Mouse (Mus musculus): ENCODE measurements around the gene Gm4881. TPM values are rescaled to one million over a fixed set of nuclear protein-coding genes. Genes with fewer than 3 reads are reported as not detected.

Gm4881 gene
- polyA plus RNA-seq, 1 experiment from 2014 or later, result not detected

DNA sequence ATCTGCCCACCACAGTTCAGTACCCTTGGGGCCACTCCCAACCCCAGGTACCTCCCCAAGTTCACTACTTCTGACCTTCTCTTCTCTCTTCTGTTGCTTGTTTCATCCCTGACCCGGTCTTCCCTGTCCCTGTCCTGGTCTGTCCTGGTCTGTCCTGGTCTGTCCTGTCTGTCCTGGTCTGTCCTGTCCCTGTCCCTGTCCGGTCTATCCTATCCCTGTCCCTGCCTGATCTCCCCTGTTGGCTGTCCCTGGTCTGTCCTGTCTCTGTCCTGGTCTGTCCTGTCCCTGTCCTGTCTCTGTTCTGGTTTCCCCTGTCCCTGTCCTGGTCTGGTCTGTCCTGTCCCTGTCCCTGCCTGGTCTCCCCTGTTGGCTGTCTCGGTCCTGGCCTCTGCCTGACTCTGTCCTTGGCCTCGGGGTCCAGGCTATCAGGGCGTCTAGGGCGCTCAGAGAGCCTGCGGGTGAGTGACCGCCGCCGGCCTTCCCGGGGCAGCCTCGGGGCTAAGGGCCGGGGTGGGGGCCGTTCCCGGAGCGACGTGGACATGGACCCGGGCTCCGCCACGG is 25.5 kb downstream of the Gm4881 start:
- Histone ChIP-seq H3K9me3 (ENCODE audit: low read length) (no peaks in the 10 kb centered on the region), H3K4me3 (ENCODE audit: low read depth, low read length) (no peak overlapping the region), H3K36me3 (replicated peaks; ENCODE audit: insufficient read depth, low read length) (peaks cover 64% of the 10 kb centered on the region), H3K4me2 (ENCODE audit: low read depth, low read length) (no peak overlapping the region), H3K27ac (ENCODE audit: low read depth) (no peak overlapping the region), H3K27me3 (ENCODE audit: insufficient read depth, low read length) (no peaks in the 10 kb centered on the region), H3K4me1 (ENCODE audit: insufficient read depth) (no peaks in the 10 kb centered on the region), H3K9ac (replicated peaks) (no peak overlapping the region)
- ATAC-seq (no peak), DNase-seq (no peak)
- WGBS (ENCODE audit: insufficient replicate concordance), result 85% methylated on average over 20 of the region's 20 CpGs
- no peak for TF ChIP-seq CTCF (IDR thresholded peaks at IDR 0.05; ENCODE audit: low read depth)
- TF ChIP-seq EP300 (IDR thresholded peaks at IDR 0.05; ENCODE audit: low read depth), result no peak

GRCm38 (mm10) chr7:24912480-24912879 is 31.8 kb downstream of the Gm4881 start:
- H3K36me3 ChIP-seq (replicated peaks; ENCODE audit: insufficient read depth, low read length), result peaks cover 55% of the 10 kb centered on the region
- H3K4me1 ChIP-seq (ENCODE audit: insufficient read depth), result no peaks in the 10 kb centered on the region; the same call in 1 of the 2 replicates
- no peak overlapping the region for H3K27ac ChIP-seq (ENCODE audit: low read depth)
- WGBS (ENCODE audit: insufficient replicate concordance), result 90% methylated on average over 14 of the region's 14 CpGs
- no peaks in the 10 kb centered on the region for H3K9me3 ChIP-seq (ENCODE audit: low read length)
- DNase-seq (no peak), ATAC-seq (no peak)
- no peak overlapping the region for H3K4me3 ChIP-seq (ENCODE audit: low read depth, low read length)
- TF ChIP-seq EP300 (IDR thresholded peaks at IDR 0.05; ENCODE audit: low read depth) (no peak), CTCF (IDR thresholded peaks at IDR 0.05; ENCODE audit: low read depth) (no peak)
- no peak overlapping the region for H3K4me2 ChIP-seq (ENCODE audit: low read depth, low read length)
- no peak overlapping the region for H3K9ac ChIP-seq (replicated peaks)
- no peaks in the 10 kb centered on the region for H3K27me3 ChIP-seq (ENCODE audit: insufficient read depth, low read length)

DNA sequence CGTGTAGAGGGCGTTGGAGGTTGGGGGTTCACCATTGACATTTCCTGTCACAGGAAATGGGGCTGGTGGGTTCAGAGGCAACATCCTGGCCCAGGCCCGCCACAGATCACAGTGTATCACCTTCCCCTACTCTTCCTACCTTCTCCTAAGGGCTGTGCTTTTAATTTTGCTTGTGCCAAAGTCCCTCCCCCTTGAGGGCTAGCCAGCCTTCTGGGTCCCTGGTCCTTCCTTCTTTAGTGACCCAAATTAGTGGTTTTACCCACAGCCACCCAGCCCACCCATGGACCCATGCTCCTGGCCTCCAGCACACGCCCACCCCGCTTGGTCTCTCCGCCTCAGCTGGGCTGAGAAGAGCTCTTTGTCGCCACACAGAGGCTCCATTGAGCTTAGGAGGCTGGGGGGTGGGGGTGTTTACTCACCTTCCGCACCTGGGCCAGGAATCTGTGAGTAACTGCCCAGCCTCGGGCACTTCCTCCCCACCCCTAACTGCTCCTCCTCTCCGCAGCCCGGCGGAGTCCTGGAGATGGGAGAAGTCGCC is 37.0 kb downstream of the Gm4881 start:
- Histone ChIP-seq H3K36me3 (replicated peaks; ENCODE audit: insufficient read depth, low read length) (peaks cover 41% of the 10 kb centered on the region), H3K9ac (replicated peaks) (0 out of 2 replicates have a peak overlapping the region, but pooled peaks have one; percentile 27), H3K27me3 (ENCODE audit: insufficient read depth, low read length) (no peaks in the 10 kb centered on the region), H3K4me1 (ENCODE audit: insufficient read depth) (peaks cover 32% of the 10 kb centered on the region), H3K9me3 (ENCODE audit: low read length) (no peaks in the 10 kb centered on the region), H3K27ac (ENCODE audit: low read depth) (0 out of 2 replicates have a peak overlapping the region, but pooled peaks have one; percentile 0), H3K4me3 (ENCODE audit: low read depth, low read length) (no peak overlapping the region), H3K4me2 (ENCODE audit: low read depth, low read length) (peak overlapping the region; percentile 40)
- WGBS (ENCODE audit: insufficient replicate concordance), result 41% methylated on average over 12 of the region's 13 CpGs
- TF ChIP-seq CTCF (IDR thresholded peaks at IDR 0.05; ENCODE audit: low read depth) (peak; percentile 35), EP300 (IDR thresholded peaks at IDR 0.05; ENCODE audit: low read depth) (no peak)
- ATAC-seq, result no peak
- no peak for DNase-seq

DNA sequence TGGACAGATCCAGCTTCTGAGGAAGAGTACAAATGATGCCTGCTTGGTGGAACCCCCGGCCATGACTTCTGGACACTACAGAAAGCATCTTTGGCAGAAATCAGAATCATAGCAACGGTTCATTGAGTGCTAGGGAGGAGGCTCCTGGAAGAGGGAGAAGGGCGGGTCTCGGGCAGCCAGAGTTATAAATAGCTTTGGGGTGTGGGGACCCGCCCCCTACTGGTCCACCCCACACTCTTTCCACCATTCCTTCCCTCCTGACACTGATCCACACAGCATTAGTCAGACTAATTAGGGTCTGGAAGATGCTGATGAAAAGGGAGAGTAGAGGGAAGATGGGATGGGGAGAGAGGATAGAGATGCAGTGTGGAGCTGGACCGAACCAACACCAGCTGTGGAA is 37.7 kb downstream of the Gm4881 start:
- H3K9me3 ChIP-seq (ENCODE audit: low read length), result no peaks in the 10 kb centered on the region
- peaks cover 35% of the 10 kb centered on the region for H3K4me1 ChIP-seq (ENCODE audit: insufficient read depth)
- no peak for DNase-seq
- H3K4me3 ChIP-seq (ENCODE audit: low read depth, low read length), result no peak overlapping the region
- no peak overlapping the region for H3K27ac ChIP-seq (ENCODE audit: low read depth)
- no peaks in the 10 kb centered on the region for H3K27me3 ChIP-seq (ENCODE audit: insufficient read depth, low read length)
- no peak for TF ChIP-seq EP300 (IDR thresholded peaks at IDR 0.05; ENCODE audit: low read depth)
- TF ChIP-seq CTCF (IDR thresholded peaks at IDR 0.05; ENCODE audit: low read depth), result 0 out of 2 replicates have a peak, but pooled peaks have one; percentile 13
- 17% methylated on average over 6 of the region's 6 CpGs for WGBS (ENCODE audit: insufficient replicate concordance)
- H3K36me3 ChIP-seq (replicated peaks; ENCODE audit: insufficient read depth, low read length), result peaks cover 33% of the 10 kb centered on the region
- no peak overlapping the region for H3K9ac ChIP-seq (replicated peaks)
- peak overlapping the region; percentile 40; the same call in 1 of the 2 replicates for H3K4me2 ChIP-seq (ENCODE audit: low read depth, low read length)
- ATAC-seq, result no peak

GRCm38 (mm10) chr7:24904936-24905335 is 39.4 kb downstream of the Gm4881 start:
- ATAC-seq (peak; percentile 20), DNase-seq (peak; percentile 80)
- peak overlapping the region; percentile 97 for H3K4me2 ChIP-seq (ENCODE audit: low read depth, low read length)
- TF ChIP-seq EP300 (IDR thresholded peaks at IDR 0.05; ENCODE audit: low read depth) (no peak), CTCF (IDR thresholded peaks at IDR 0.05; ENCODE audit: low read depth) (peak; percentile 94)
- H3K4me3 ChIP-seq (ENCODE audit: low read depth, low read length), result peak overlapping the region; percentile 70
- no peaks in the 10 kb centered on the region for H3K27me3 ChIP-seq (ENCODE audit: insufficient read depth, low read length)
- peaks cover 35% of the 10 kb centered on the region for H3K4me1 ChIP-seq (ENCODE audit: insufficient read depth)
- H3K36me3 ChIP-seq (replicated peaks; ENCODE audit: insufficient read depth, low read length), result peaks cover 24% of the 10 kb centered on the region
- H3K9me3 ChIP-seq (ENCODE audit: low read length), result no peaks in the 10 kb centered on the region
- peak overlapping the region; percentile 86; the same call in 1 of the 2 replicates for H3K27ac ChIP-seq (ENCODE audit: low read depth)
- 12% methylated on average over 3 of the region's 3 CpGs for WGBS (ENCODE audit: insufficient replicate concordance)
- peak overlapping the region; percentile 75 for H3K9ac ChIP-seq (replicated peaks)

DNA sequence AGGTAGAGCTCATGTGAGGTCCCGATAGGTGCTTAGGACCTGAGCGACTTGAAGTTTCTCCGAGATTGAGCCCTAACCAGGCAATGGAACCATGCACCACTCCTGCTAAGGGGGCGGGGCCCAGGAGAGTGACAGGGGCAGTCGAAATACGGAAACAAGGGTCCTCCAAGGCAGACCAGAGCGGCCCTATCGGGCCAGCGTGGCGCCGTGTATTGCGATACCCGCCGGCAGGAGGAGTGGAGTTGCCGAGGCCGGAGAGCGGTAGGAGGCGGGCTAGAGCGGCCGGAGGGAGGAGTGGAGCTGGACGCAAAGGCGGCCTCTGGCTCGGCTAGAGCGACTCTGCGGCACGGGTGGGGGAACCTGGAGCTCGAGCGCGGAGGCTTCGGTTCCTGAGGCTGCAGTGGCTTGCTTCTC is 40.2 kb downstream of the Gm4881 start:
- no peaks in the 10 kb centered on the region for H3K9me3 ChIP-seq (ENCODE audit: low read length)
- under 1% methylated on average over 30 of the region's 30 CpGs for WGBS (ENCODE audit: insufficient replicate concordance)
- ATAC-seq (peak; percentile 96), DNase-seq (peak; percentile 98)
- H3K27ac ChIP-seq (ENCODE audit: low read depth), result peak overlapping the region; percentile 95
- H3K4me3 ChIP-seq (ENCODE audit: low read depth, low read length), result peak overlapping the region; percentile 70
- peaks cover 17% of the 10 kb centered on the region for H3K36me3 ChIP-seq (replicated peaks; ENCODE audit: insufficient read depth, low read length)
- peak; percentile 42; the same call in 1 of the 2 replicates for TF ChIP-seq EP300 (IDR thresholded peaks at IDR 0.05; ENCODE audit: low read depth)
- peak; percentile 81 for TF ChIP-seq CTCF (IDR thresholded peaks at IDR 0.05; ENCODE audit: low read depth)
- no peaks in the 10 kb centered on the region for H3K27me3 ChIP-seq (ENCODE audit: insufficient read depth, low read length)
- peak overlapping the region; percentile 97 for H3K4me2 ChIP-seq (ENCODE audit: low read depth, low read length)
- H3K9ac ChIP-seq (replicated peaks), result peak overlapping the region; percentile 75
- H3K4me1 ChIP-seq (ENCODE audit: insufficient read depth), result peaks cover 35% of the 10 kb centered on the region

All from liver, postnatal 0 days (tissue).